Mouse (Mus musculus) fat pad, adult 2 months (tissue): Measurements from ENCODE around the gene Mthfd2l.

ENCODE experiments used
- DNase-seq: peaks from one replicate; pipeline ENCODE4 v3.0.0-alpha.2; 2011; ENCODE audit warnings: low read depth, low spot score; ENCODE audit errors: extremely low read depth

Gene Mthfd2l

GRCm38 (mm10) chr5:91047987-91048386, 117.1 kb downstream of the Mthfd2l start:
- DNase-seq = no peak

GRCm38 (mm10) chr5:91048397-91048796, 117.5 kb downstream of the Mthfd2l start:
- DNase-seq = no peak
